Mouse (Mus musculus) olfactory bulb, adult 2 months (tissue): ENCODE measurements at regions not wholly inside any gene's neighbourhood (a gene's known extent, or its start where the extent isn't known, plus 50 kb on each side); places are given as distances from the start of the nearest gene placed in this dataset.

Experiments used
- CTCF ChIP-seq: fragments of 200-500 bp; IDR thresholded peaks from 2 replicates; pipeline ENCODE4 v1.5.1; 2012; ENCODE audit warnings: low read depth, mild to moderate bottlenecking, low read length, moderate library complexity; ENCODE audit not compliant: insufficient read depth
- POLR2A ChIP-seq: fragments of 200-500 bp; IDR thresholded peaks from 2 replicates; pipeline ENCODE4 v1.6.1; 2012; ENCODE audit warnings: mild to moderate bottlenecking, low read depth, low read length, moderate library complexity; ENCODE audit not compliant: insufficient read depth

DNA sequence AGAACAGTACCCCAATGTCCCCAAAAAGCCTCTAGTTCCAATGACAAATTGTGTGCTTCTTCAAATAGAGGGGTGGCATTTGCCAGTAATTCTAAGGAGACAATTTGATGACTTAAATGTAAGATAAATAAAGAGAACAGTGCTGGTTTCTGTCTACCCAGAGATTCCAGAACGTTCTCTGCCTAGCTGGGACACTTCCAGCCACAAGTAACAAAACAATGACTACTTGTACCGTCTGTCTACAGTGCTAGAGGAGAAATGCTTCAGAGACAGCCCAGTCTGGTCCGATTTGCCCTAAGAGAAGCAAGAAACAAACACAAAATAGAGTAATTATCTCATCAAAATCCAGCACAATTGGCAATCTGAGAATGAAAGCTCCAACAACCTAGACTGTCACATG lies 164.9 kb upstream of the Cdh5 start:
- TF ChIP-seq POLR2A: no peak
- TF ChIP-seq CTCF: no peak
